Mouse (Mus musculus) ES-E14 (cell line): ENCODE data around the gene Ube2l3.

Source experiments
- CHD2 ChIP-seq: IDR thresholded peaks from 2 replicates; pipeline ENCODE4 v1.6.1; 2014; ENCODE audit warnings: mild to moderate bottlenecking, low read depth, low read length, inconsistent platforms
- ZNF384 ChIP-seq: IDR thresholded peaks from 2 replicates; pipeline ENCODE4 v1.6.1; 2012; ENCODE audit warnings: low read depth, low read length, inconsistent platforms

DNA sequence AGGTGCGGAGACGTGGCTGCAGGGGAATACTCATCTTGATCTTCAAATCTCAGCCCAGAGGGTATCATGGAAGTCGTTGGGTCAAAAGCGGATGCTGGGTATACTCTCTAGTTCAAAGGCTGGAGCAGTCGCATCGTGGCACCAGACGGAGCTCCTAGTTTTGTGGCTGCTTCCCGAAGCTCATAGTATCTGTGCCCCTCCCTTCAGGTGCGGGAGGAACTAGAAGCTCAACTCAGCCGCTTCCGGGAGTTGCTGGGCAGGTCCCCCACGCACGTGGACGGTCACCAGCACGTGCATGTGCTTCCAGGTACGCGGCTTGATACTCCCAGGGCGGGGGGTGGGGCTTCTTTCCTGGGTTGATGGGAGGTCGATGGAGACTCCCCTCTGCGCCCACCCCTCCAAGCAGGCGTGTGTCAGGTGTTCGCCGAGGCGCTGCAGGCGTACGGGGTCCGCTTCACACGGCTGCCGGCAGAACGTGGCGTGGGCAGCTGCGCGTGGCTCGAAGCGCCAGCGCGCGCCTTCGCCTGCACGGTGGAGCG, 55.0 kb downstream of the Ube2l3 start:
- TF ChIP-seq ZNF384, result no peak
- no peak for TF ChIP-seq CHD2
